Mouse (Mus musculus): ENCODE results near the gene H1foo. TPM values are rescaled to one million over a fixed set of nuclear protein-coding genes. Genes with fewer than 3 reads are reported as not detected.

Gene H1foo
- polyA plus RNA-seq, 1 experiment from 2014 or later, result not detected

DNA sequence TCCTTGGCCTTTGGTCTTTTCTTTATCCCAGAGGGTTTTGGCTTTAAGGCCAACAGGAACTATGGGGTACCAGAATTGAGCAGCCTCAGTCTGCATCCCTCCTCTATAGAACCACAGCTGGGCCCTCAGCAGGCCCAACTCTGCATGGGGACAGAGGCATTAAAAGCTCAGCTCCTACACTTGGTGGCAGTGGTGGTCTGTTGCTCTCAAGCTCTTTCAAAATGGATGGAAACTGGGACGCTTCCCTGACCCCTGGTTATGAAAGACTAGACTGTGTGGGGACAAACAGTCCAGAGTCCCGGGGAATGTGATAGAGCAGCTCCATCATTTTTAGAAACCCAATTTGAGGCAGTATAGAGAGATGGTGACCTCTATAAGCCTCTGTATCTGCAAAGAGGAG, 6.7 kb upstream of the H1foo start:
- no peaks in the 10 kb centered on the region for H3K27me3 ChIP-seq (ENCODE audit: control insufficient read depth, insufficient read depth, low read length)
- no peak overlapping the region for H3K9ac ChIP-seq (ENCODE audit: low read length)
- no peak for ATAC-seq (replicated peaks; ENCODE audit: extremely low read depth, insufficient read depth, low FRiP score)

DNA sequence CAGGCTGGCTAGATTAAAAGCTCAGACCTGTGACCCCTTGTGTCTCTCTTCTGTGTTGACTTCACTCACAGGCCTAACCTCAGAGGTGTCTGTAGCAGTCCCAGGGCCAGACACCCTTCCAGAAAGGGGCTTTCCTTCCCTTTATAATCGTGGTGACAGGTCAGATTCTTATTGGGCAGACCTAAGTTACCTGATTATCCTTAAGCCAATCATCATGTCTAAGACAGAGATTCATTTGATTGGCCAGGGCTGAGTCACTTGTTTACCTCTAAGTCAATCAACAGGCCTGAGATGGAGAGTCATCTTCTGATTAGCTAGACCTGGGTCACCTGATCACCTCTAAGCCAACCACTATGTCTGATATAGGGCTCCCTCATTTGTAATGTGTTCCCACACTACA, 5.9 kb upstream of the H1foo start:
- Histone ChIP-seq H3K9ac (ENCODE audit: low read length) (no peak overlapping the region), H3K9me3 (replicated peaks; ENCODE audit: control insufficient read depth, low read length) (peaks cover 7% of the 10 kb centered on the region), H3K4me2 (ENCODE audit: low read depth, low read length) (no peak overlapping the region), H3K36me3 (ENCODE audit: control insufficient read depth, insufficient read depth) (no peaks in the 10 kb centered on the region), H3K27ac (ENCODE audit: low read length) (no peak overlapping the region), H3K27me3 (ENCODE audit: control insufficient read depth, insufficient read depth, low read length) (no peaks in the 10 kb centered on the region), H3K4me1 (ENCODE audit: control insufficient read depth, insufficient read depth, low read length) (peaks cover 12% of the 10 kb centered on the region), H3K4me3 (ENCODE audit: low read length) (no peak overlapping the region)
- no peak for ATAC-seq (replicated peaks; ENCODE audit: extremely low read depth, insufficient read depth, low FRiP score)
- 65% methylated on average over 1 of the region's 1 CpGs for WGBS

More for the DNA sequence above, 6.7 kb upstream of the H1foo start:
- Histone ChIP-seq H3K4me3 (ENCODE audit: low read length) (no peak overlapping the region), H3K9me3 (replicated peaks; ENCODE audit: control insufficient read depth, low read length) (peaks cover 7% of the 10 kb centered on the region), H3K27ac (ENCODE audit: low read length) (no peak overlapping the region), H3K4me2 (ENCODE audit: low read depth, low read length) (no peak overlapping the region), H3K4me1 (ENCODE audit: control insufficient read depth, insufficient read depth, low read length) (peaks cover 7% of the 10 kb centered on the region), H3K36me3 (ENCODE audit: control insufficient read depth, insufficient read depth) (no peaks in the 10 kb centered on the region)
- 90% methylated on average over 2 of the region's 2 CpGs for WGBS

DNA sequence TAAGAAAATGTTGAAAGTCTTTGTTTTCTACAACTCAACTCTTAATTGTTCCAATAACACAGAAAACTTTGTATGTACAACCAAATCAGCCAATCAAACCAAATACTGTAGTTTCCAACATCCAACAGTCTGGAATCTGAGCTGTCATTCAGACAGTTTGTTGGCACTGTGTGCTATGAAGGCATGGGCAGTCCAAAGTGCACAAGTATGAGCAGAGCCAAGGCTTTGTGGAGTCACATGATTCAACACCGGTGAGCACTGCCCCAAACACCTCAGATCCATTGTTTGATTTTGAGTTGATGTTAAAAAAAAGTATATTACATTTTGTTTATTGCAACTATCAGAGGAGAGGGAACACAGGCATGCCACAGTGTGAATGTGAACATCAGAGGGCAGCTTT, 4.1 kb upstream of the H1foo start:
- ATAC-seq (replicated peaks; ENCODE audit: extremely low read depth, insufficient read depth, low FRiP score), result no peak
- H3K4me2 ChIP-seq (ENCODE audit: low read depth, low read length), result no peak overlapping the region
- peaks cover 12% of the 10 kb centered on the region for H3K4me1 ChIP-seq (ENCODE audit: control insufficient read depth, insufficient read depth, low read length)
- H3K27me3 ChIP-seq (ENCODE audit: control insufficient read depth, insufficient read depth, low read length), result no peaks in the 10 kb centered on the region
- WGBS, result 58% methylated on average over 1 of the region's 1 CpGs
- H3K27ac ChIP-seq (ENCODE audit: low read length), result no peak overlapping the region
- H3K9ac ChIP-seq (ENCODE audit: low read length), result no peak overlapping the region
- no peaks in the 10 kb centered on the region for H3K36me3 ChIP-seq (ENCODE audit: control insufficient read depth, insufficient read depth)
- H3K4me3 ChIP-seq (ENCODE audit: low read length), result no peak overlapping the region
- peaks cover 7% of the 10 kb centered on the region for H3K9me3 ChIP-seq (replicated peaks; ENCODE audit: control insufficient read depth, low read length)

DNA sequence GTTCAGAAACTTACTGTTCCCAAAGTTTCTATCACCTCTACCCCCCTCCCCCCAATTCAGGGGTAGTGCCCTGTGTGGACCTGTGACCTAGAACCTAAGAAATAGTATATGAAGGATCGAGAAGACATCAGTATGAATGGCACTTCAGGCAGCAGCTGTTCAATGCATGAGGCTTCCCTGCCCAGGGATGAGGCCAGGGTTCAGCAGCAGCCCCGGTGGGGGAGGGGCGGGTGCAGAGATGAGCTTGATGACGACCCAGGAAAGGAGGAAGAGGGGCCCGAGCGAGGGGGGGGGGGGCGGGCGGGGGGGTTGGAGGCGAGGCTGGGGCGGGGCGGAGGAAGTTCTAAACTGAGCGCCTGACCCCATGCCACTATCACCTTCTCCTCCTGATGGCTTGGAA, 3.6 kb upstream of the H1foo start:
- H3K27me3 ChIP-seq (ENCODE audit: control insufficient read depth, insufficient read depth, low read length), result no peaks in the 10 kb centered on the region
- no peak for ATAC-seq (replicated peaks; ENCODE audit: extremely low read depth, insufficient read depth, low FRiP score)
- H3K9ac ChIP-seq (ENCODE audit: low read length), result no peak overlapping the region
- H3K4me2 ChIP-seq (ENCODE audit: low read depth, low read length), result no peak overlapping the region
- H3K27ac ChIP-seq (ENCODE audit: low read length), result no peak overlapping the region
- no peak overlapping the region for H3K4me3 ChIP-seq (ENCODE audit: low read length)
- 6% methylated on average over 4 of the region's 12 CpGs for WGBS
- H3K36me3 ChIP-seq (ENCODE audit: control insufficient read depth, insufficient read depth), result no peaks in the 10 kb centered on the region
- H3K4me1 ChIP-seq (ENCODE audit: control insufficient read depth, insufficient read depth, low read length), result peaks cover 17% of the 10 kb centered on the region
- peaks cover 7% of the 10 kb centered on the region for H3K9me3 ChIP-seq (replicated peaks; ENCODE audit: control insufficient read depth, low read length)

DNA sequence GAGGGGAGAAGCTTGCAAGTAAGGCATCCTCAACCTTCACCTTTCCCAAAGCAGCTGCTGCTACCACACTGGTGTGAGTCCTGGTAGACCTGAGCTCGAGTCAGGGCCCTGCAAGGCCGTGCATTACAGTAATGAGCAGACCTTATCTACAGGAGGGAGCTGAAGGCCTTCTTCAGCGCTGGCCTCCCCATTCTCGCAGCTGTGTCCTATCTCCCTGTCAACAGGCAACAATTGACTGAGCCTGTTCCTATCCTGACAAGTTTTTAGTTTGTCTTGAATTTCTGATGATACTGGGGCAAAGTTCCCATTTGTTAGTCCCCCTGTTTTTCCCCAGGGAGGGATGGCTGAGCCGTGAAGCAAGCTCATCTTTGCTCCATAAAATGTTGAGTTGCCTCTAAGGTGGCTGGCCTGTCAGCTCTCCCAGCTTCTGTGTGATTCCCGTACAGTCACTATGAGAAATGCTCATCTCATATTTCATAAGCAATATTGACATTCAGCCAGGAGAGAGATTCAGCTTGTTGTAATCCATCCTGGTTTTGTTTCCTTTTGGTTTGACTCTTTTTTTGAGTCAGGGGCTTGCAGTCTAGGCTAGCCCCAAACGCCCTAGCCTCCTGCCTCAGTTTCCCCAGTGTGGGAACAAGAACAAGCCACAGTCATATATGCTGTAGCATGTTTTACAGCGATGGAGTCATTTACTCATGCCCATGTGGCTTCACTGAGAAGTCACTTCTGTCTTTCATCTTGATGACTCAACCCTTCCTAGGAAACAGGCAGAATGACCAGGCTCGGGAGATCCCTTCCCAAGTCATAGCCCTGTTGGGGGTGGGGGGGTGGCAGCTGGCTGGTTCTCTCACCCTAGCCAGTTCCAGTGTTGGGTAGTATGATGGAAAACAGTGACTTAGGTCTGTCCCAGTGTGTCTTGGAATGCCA, 975 bp upstream of the H1foo start:
- 0 out of 2 replicates have a peak, but pooled peaks have one; percentile 39 for ATAC-seq (replicated peaks; ENCODE audit: extremely low read depth, insufficient read depth, low FRiP score)
- H3K9me3 ChIP-seq (replicated peaks; ENCODE audit: control insufficient read depth, low read length), result no peaks in the 10 kb centered on the region
- H3K4me2 ChIP-seq (ENCODE audit: low read depth, low read length), result no peak overlapping the region
- no peak overlapping the region for H3K9ac ChIP-seq (ENCODE audit: low read length)
- H3K4me3 ChIP-seq (ENCODE audit: low read length), result no peak overlapping the region
- peaks cover 27% of the 10 kb centered on the region for H3K4me1 ChIP-seq (ENCODE audit: control insufficient read depth, insufficient read depth, low read length)
- 43% methylated on average over 9 of the region's 9 CpGs for WGBS
- H3K27me3 ChIP-seq (ENCODE audit: control insufficient read depth, insufficient read depth, low read length), result no peaks in the 10 kb centered on the region
- H3K36me3 ChIP-seq (ENCODE audit: control insufficient read depth, insufficient read depth), result no peaks in the 10 kb centered on the region
- H3K27ac ChIP-seq (ENCODE audit: low read length), result no peak overlapping the region

DNA sequence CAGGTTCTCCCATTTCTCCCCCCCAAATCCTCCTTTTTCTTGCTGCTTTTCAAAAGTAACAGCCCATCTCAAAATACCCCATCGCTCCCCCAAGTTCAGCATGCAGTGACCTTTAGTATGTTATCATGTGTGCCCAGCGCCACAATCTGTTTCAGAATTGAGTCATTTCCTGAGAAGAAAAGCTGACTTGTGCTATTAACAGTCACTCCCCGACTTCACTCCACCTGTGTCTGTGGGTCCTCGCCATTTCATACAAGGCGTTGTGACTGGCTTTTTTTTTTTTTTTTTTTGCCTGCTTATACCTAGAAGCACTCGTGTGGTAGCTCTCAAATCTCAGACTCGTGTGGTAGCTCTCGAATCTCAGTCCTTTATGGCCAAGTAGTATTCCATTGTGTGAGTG, 895 bp downstream of the H1foo start:
- Histone ChIP-seq H3K27me3 (ENCODE audit: control insufficient read depth, insufficient read depth, low read length) (no peaks in the 10 kb centered on the region), H3K4me1 (ENCODE audit: control insufficient read depth, insufficient read depth, low read length) (peaks cover 29% of the 10 kb centered on the region)
- 66% methylated on average over 8 of the region's 8 CpGs for WGBS

DNA sequence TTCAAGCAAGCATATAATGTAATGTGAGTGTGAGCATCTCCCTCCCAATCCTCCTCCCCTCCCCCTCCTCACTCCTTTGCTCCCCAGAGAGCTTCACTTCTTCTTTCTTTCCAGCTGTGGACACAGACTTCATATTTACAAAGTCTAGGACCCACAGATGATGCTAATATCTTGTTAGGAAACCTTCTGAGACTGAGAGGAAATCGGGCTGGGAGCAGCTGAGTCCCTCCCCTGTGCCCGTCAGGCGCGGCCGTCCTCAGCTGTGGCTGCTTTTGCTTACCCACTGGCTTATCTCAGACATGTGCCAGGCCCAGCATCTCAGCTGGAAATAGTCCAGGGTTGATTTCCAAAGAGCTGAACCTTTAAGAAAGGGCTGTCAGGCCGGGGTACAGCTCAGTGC, 1.7 kb downstream of the H1foo start:
- ATAC-seq (replicated peaks; ENCODE audit: extremely low read depth, insufficient read depth, low FRiP score), result peak; percentile 59; the same call in 1 of the 2 replicates
- peak overlapping the region; percentile 44 for H3K27ac ChIP-seq (ENCODE audit: low read length)

More for the DNA sequence above, 895 bp downstream of the H1foo start:
- Histone ChIP-seq H3K9ac (ENCODE audit: low read length) (no peak overlapping the region), H3K4me2 (ENCODE audit: low read depth, low read length) (no peak overlapping the region), H3K27ac (ENCODE audit: low read length) (no peak overlapping the region), H3K36me3 (ENCODE audit: control insufficient read depth, insufficient read depth) (no peaks in the 10 kb centered on the region), H3K9me3 (replicated peaks; ENCODE audit: control insufficient read depth, low read length) (no peaks in the 10 kb centered on the region), H3K4me3 (ENCODE audit: low read length) (no peak overlapping the region)
- no peak for ATAC-seq (replicated peaks; ENCODE audit: extremely low read depth, insufficient read depth, low FRiP score)

DNA sequence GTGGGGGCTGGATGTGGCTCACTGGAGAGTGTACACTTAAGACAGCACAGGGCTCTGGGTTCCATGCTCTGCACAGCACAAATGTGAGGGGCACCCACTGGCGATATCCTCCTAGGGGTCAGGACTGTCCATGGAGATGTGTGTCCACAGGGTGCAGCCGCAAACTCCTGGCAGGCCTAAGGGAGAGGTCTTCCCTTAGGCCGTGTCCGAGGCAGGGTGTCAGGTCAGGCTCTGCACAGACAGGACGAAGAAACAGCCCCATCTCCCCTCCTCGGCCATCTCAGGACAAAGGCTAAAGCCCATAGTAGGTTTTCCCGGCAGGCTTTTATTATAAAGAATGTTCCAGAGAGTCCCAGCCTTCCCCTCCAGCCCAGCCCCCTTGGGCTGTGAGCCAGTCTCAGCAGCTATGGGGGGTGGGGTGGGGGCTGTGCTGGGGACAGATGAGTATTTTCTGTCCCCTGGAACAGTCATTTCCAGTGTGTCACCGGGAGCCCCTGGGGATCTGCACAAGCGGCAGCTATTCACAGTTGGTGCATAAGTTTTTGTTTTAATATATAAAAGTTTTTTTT, 9.9 kb downstream of the H1foo start:
- 78% methylated on average over 9 of the region's 9 CpGs for WGBS
- Histone ChIP-seq H3K27me3 (ENCODE audit: control insufficient read depth, insufficient read depth, low read length) (no peaks in the 10 kb centered on the region), H3K4me2 (ENCODE audit: low read depth, low read length) (no peak overlapping the region), H3K9me3 (replicated peaks; ENCODE audit: control insufficient read depth, low read length) (peaks cover 5% of the 10 kb centered on the region), H3K36me3 (ENCODE audit: control insufficient read depth, insufficient read depth) (no peaks in the 10 kb centered on the region), H3K4me3 (ENCODE audit: low read length) (no peak overlapping the region), H3K27ac (ENCODE audit: low read length) (no peak overlapping the region), H3K4me1 (ENCODE audit: control insufficient read depth, insufficient read depth, low read length) (peaks cover 41% of the 10 kb centered on the region), H3K9ac (ENCODE audit: low read length) (0 out of 2 replicates have a peak overlapping the region, but pooled peaks have one; percentile 38)
- ATAC-seq (replicated peaks; ENCODE audit: extremely low read depth, insufficient read depth, low FRiP score), result no peak

More for the DNA sequence above, 1.7 kb downstream of the H1foo start:
- H3K4me1 ChIP-seq (ENCODE audit: control insufficient read depth, insufficient read depth, low read length), result peaks cover 25% of the 10 kb centered on the region
- H3K9ac ChIP-seq (ENCODE audit: low read length), result 0 out of 2 replicates have a peak overlapping the region, but pooled peaks have one; percentile 20
- no peaks in the 10 kb centered on the region for H3K36me3 ChIP-seq (ENCODE audit: control insufficient read depth, insufficient read depth)
- no peak overlapping the region for H3K4me2 ChIP-seq (ENCODE audit: low read depth, low read length)
- H3K9me3 ChIP-seq (replicated peaks; ENCODE audit: control insufficient read depth, low read length), result peaks cover under 1% of the 10 kb centered on the region
- H3K27me3 ChIP-seq (ENCODE audit: control insufficient read depth, insufficient read depth, low read length), result no peaks in the 10 kb centered on the region
- WGBS, result 17% methylated on average over 6 of the region's 6 CpGs
- no peak overlapping the region for H3K4me3 ChIP-seq (ENCODE audit: low read length)

DNA sequence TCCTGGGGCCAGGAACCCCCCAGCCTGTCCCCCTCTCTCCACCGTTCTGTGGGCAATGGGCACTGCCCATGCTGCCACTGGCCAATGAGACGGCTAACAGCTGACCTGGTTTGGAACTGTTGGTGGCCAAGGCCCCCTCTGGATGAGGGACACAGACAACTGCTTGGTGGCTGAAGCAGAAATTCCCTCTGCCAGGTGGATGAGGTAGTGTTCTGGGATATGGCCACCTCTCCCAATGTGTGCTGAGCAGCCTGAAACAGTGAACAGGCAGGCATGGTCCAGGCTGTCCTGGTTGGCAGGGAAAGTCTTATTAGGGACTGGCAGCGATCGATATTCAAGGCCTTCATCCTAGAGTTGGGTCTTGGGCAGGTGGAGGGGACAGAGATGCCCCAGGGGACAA, 10.4 kb downstream of the H1foo start:
- ATAC-seq (replicated peaks; ENCODE audit: extremely low read depth, insufficient read depth, low FRiP score), result no peak
- Histone ChIP-seq H3K9ac (ENCODE audit: low read length) (no peak overlapping the region), H3K4me3 (ENCODE audit: low read length) (no peak overlapping the region), H3K27ac (ENCODE audit: low read length) (no peak overlapping the region), H3K4me1 (ENCODE audit: control insufficient read depth, insufficient read depth, low read length) (peaks cover 44% of the 10 kb centered on the region), H3K4me2 (ENCODE audit: low read depth, low read length) (no peak overlapping the region), H3K36me3 (ENCODE audit: control insufficient read depth, insufficient read depth) (peaks cover 4% of the 10 kb centered on the region; the same call in 1 of the 2 replicates), H3K9me3 (replicated peaks; ENCODE audit: control insufficient read depth, low read length) (peaks cover 5% of the 10 kb centered on the region), H3K27me3 (ENCODE audit: control insufficient read depth, insufficient read depth, low read length) (no peaks in the 10 kb centered on the region)
- WGBS, result 85% methylated on average over 4 of the region's 4 CpGs
